Mouse (Mus musculus) liver, postnatal 0 days (tissue): ENCODE measurements at regions not wholly inside any gene's neighbourhood (a gene's known extent, or its start where the extent isn't known, plus 50 kb on each side); places are given as distances from the start of the nearest gene placed in this dataset.

Experiments
- CTCF ChIP-seq: sonication (generic); IDR thresholded peaks from 2 replicates; pipeline ENCODE4 v1.5.1; 2016; ENCODE audit warnings: antibody characterized with exemption, low read depth
- EP300 ChIP-seq: IDR thresholded peaks from 2 replicates; pipeline ENCODE4 v1.6.1; 2016; ENCODE audit warnings: antibody characterized with exemption, low read depth, mild to moderate bottlenecking

DNA sequence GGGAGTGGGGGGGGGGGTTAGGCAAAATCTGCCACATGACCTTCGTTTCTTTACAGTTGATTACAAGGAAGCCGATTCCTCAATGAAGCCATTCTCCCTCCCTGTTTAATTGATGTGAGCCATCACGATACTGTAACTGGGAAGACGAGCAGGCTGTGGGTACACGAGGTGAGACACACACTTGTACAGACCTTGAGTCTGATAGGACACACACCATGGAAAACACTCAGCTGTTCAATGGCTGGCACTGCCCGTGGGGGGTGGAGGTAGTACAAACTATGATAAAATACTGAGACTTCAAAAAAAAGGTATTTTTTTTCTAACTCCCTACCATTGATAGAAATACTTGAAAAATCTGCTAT is 257.3 kb upstream of the Adgrl2 start:
- TF ChIP-seq EP300 (no peak), CTCF (no peak)
